Mouse (Mus musculus) myocyte (in vitro differentiated cells): ENCODE measurements around the gene Pkp1.

Experiments
- CEBPB ChIP-seq: IDR thresholded peaks from 2 replicates; pipeline ENCODE4 v1.6.1; 2011; ENCODE audit warnings: mild to moderate bottlenecking, moderate library complexity; ENCODE audit not compliant: poor library complexity, insufficient read depth, severe bottlenecking
- E2F4 ChIP-seq: IDR thresholded peaks from one replicate; pipeline ENCODE4 v1.6.1; 2011; ENCODE audit warnings: mild to moderate bottlenecking, control low read depth, moderate library complexity; ENCODE audit not compliant: insufficient read depth
- MAX ChIP-seq: IDR thresholded peaks from one replicate; pipeline ENCODE4 v1.6.1; 2011; ENCODE audit warnings: low read depth, mild to moderate bottlenecking, control low read depth
- MYOD1 ChIP-seq, 3 experiments: IDR thresholded peaks; one replicate each; pipeline ENCODE4 v1.6.1; 2011; ENCODE audit warnings: control low read depth in 2 of 3, low read depth in 2 of 3, mild to moderate bottlenecking in 2 of 3, moderate library complexity in 1 of 3; ENCODE audit not compliant: insufficient read length in 2 of 3, control insufficient read depth in 1 of 3
- MYOG ChIP-seq, 3 experiments: IDR thresholded peaks; one replicate each; pipeline ENCODE4 v1.6.1; 2011; ENCODE audit warnings: control low read depth in 2 of 3, low read depth in 2 of 3, mild to moderate bottlenecking in 2 of 3; ENCODE audit not compliant: insufficient read length in 2 of 3, control insufficient read depth in 1 of 3, insufficient read depth in 1 of 3
- POLR2A ChIP-seq: IDR thresholded peaks from one replicate; pipeline ENCODE4 v1.6.1; 2011; ENCODE audit warnings: low read depth, mild to moderate bottlenecking, control low read depth, moderate library complexity; ENCODE audit not compliant: insufficient read length
- POLR2AphosphoS2 ChIP-seq: IDR thresholded peaks from one replicate; pipeline ENCODE4 v1.6.1; 2011; ENCODE audit warnings: low read depth, control low read depth; ENCODE audit not compliant: insufficient read length
- REST ChIP-seq: IDR thresholded peaks from one replicate; pipeline ENCODE4 v1.6.1; 2011; ENCODE audit warnings: mild to moderate bottlenecking, control low read depth, moderate library complexity; ENCODE audit not compliant: insufficient read depth, insufficient read length
- SRF ChIP-seq: IDR thresholded peaks from one replicate; pipeline ENCODE4 v1.6.1; 2011; ENCODE audit warnings: low read depth; ENCODE audit not compliant: control insufficient read depth, insufficient read length
- TCF12 ChIP-seq: IDR thresholded peaks from one replicate; pipeline ENCODE4 v1.6.1; 2011; ENCODE audit warnings: mild to moderate bottlenecking, control low read depth; ENCODE audit not compliant: poor library complexity, insufficient read depth, severe bottlenecking
- TCF3 ChIP-seq: IDR thresholded peaks from one replicate; pipeline ENCODE4 v1.6.1; 2011; ENCODE audit warnings: low read depth, control low read depth; ENCODE audit not compliant: insufficient read length
- USF1 ChIP-seq: IDR thresholded peaks from one replicate; pipeline ENCODE4 v1.6.1; 2011; ENCODE audit warnings: low read depth, mild to moderate bottlenecking, control low read depth, moderate library complexity

DNA sequence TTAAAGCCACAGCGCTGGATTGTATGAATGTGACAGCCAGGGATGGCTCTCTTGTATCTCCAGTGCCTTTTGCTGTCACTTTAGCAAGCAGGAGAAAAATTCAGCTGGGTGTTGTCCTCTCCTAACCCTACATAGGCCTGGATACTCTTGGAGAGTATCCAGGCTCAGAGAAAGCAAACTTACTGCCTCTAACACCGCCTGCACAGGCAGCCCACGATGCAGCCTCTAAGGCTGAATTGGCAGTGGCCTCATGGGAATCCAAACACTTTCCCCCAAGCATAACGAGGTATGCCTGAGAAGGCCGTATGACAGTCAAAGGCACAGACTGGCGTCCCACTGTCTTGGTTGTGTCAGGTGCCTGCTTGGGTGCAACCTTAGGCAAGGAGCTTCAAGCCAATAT lies 26.8 kb downstream of the Pkp1 start:
- TF ChIP-seq POLR2A, result no peak
- no peak for TF ChIP-seq POLR2AphosphoS2
- TF ChIP-seq USF1, result no peak
- TF ChIP-seq MAX, result no peak
- TF ChIP-seq TCF3, result no peak
- TF ChIP-seq MYOG (IDR thresholded peaks at IDR 0.05; ENCODE audit: control insufficient read depth in 1 of 3, insufficient read depth in 1 of 3, insufficient read length in 2 of 3, low read depth in 2 of 3), result no peak
- TF ChIP-seq TCF12, result no peak
- TF ChIP-seq E2F4, result no peak
- TF ChIP-seq MYOD1 (IDR thresholded peaks at IDR 0.05; ENCODE audit: control insufficient read depth in 1 of 3, insufficient read length in 2 of 3, low read depth in 2 of 3), result no peak
- TF ChIP-seq SRF, result no peak
- no peak for TF ChIP-seq REST
- TF ChIP-seq CEBPB, result no peak
